ENCODE assay signal across 8 mouse cellular contexts in the genomic region with DNA sequence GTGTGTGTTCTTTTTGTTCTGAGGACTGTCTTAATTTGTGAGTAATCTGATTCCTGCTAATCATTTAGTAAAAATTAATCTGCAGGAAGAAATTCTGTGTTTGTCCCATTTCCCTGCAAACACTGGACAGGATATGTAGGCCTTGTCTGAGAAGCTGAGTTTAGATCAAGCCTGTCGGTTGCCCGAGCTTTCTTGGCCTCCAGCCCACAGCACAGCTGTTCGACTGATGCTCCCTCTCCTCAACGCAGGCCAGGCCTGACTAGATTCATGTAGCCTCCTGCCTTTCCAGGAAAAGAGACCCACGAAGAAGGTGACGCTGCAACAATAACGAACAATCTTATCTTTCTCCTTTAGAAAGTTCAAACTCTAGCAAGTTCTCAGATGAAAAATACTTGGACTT.
DNase-seq lines count a peak whose midpoint lies in the region; ATAC-seq lines count a peak whose summit lies in the region.

No protein-coding gene starts in this region.

- H3K4me2 ChIP-seq in forebrain, embryonic 16.5 days (ENCODE audit: low read length), result no peak overlapping the region
- no peak overlapping the region for H3K4me2 ChIP-seq in forebrain, embryonic 12.5 days
- no peak overlapping the region for H3K4me2 ChIP-seq in liver, embryonic 12.5 days

- H3K4me1 ChIP-seq in forebrain, embryonic 16.5 days (replicated peaks; ENCODE audit: control insufficient read depth, insufficient read depth, low read length), result no peaks in the 10 kb centered on the region
- H3K4me1 ChIP-seq in forebrain, embryonic 12.5 days, result no peaks in the 10 kb centered on the region
- H3K4me1 ChIP-seq in liver, embryonic 12.5 days, result no peaks in the 10 kb centered on the region

- no peak overlapping the region for H3K4me3 ChIP-seq in forebrain, embryonic 16.5 days (replicated peaks; ENCODE audit: low read length)
- no peak overlapping the region for H3K4me3 ChIP-seq in forebrain, embryonic 12.5 days (replicated peaks)
- H3K4me3 ChIP-seq in liver, embryonic 12.5 days, result no peak overlapping the region

- peak; percentile 69 for DNase-seq in adipocyte (ENCODE audit: low spot score)
- peak; percentile 83 to 85 for DNase-seq in heart, adult 9 months (ENCODE audit: low spot score in 2 of 2)
- peak; percentile 76 to 86 for DNase-seq in kidney, postnatal 36 days
- no peak for DNase-seq in B cell, adult 2 months

- WGBS in forebrain, embryonic 16.5 days, result 44% methylated on average over 7 of the region's 7 CpGs
- WGBS in forebrain, embryonic 12.5 days, result 81% methylated on average over 7 of the region's 7 CpGs
- 63% methylated on average over 7 of the region's 7 CpGs for WGBS in liver, embryonic 12.5 days (ENCODE audit: insufficient replicate concordance)

- H3K9me3 ChIP-seq in forebrain, embryonic 16.5 days (ENCODE audit: control insufficient read depth, low read length), result no peaks in the 10 kb centered on the region
- no peaks in the 10 kb centered on the region for H3K9me3 ChIP-seq in forebrain, embryonic 12.5 days
- H3K9me3 ChIP-seq in liver, embryonic 12.5 days (replicated peaks), result no peaks in the 10 kb centered on the region

- H3K36me3 ChIP-seq in forebrain, embryonic 16.5 days (ENCODE audit: control insufficient read depth, insufficient read depth), result no peaks in the 10 kb centered on the region
- H3K36me3 ChIP-seq in forebrain, embryonic 12.5 days (replicated peaks), result no peaks in the 10 kb centered on the region
- H3K36me3 ChIP-seq in liver, embryonic 12.5 days, result no peaks in the 10 kb centered on the region

- no peak overlapping the region for H3K9ac ChIP-seq in forebrain, embryonic 16.5 days (replicated peaks; ENCODE audit: low read depth, low read length)
- H3K9ac ChIP-seq in forebrain, embryonic 12.5 days, result no peak overlapping the region
- H3K9ac ChIP-seq in liver, embryonic 12.5 days, result no peak overlapping the region

- ATAC-seq in forebrain, embryonic 16.5 days, result peak; percentile 67
- ATAC-seq in forebrain, embryonic 12.5 days (ENCODE audit: low FRiP score), result no peak
- ATAC-seq in megakaryocyte progenitor cell, adult 5-6 weeks (replicated peaks; ENCODE audit: poor library complexity), result no peak
- no peak for ATAC-seq in liver, embryonic 12.5 days

- H3K27ac ChIP-seq in forebrain, embryonic 16.5 days (ENCODE audit: low read length), result no peak overlapping the region
- H3K27ac ChIP-seq in forebrain, embryonic 12.5 days, result no peak overlapping the region
- no peak overlapping the region for H3K27ac ChIP-seq in liver, embryonic 12.5 days

- H3K27me3 ChIP-seq in forebrain, embryonic 16.5 days (replicated peaks; ENCODE audit: control insufficient read depth, insufficient read depth, low read length), result no peaks in the 10 kb centered on the region
- no peaks in the 10 kb centered on the region for H3K27me3 ChIP-seq in forebrain, embryonic 12.5 days
- no peaks in the 10 kb centered on the region for H3K27me3 ChIP-seq in liver, embryonic 12.5 days (replicated peaks)

Comparison
In these comparisons a context has a peak if more than half of its experiments do, and no peak if none do; other contexts are left out.
1. DNase-seq: peak in adipocyte (single experiment), heart, adult 9 months (2 of 2) and kidney, postnatal 36 days (2 of 2); none in B cell, adult 2 months (0 of 2).